Mouse (Mus musculus) lung, postnatal 36 days (tissue): Measurements from ENCODE around the gene Acr.

Source experiments
- DNase-seq: peaks from one replicate; pipeline ENCODE4 v3.0.0; 2022; ENCODE audit warnings: mixed read lengths

The Acr gene

GRCm38 (mm10) chr15:89568114-89568513 lies at the start of gene Acr:
TSS of gene Acr (plus strand) at chr15:89568326.
- DNase-seq: no peak

GRCm38 (mm10) chr15:89521951-89522350 lies 46.2 kb upstream of the Acr start:
- no peak for DNase-seq

- DNase-seq: no peak
These were observed 45.4 kb upstream of the Acr start for GRCm38 (mm10) chr15:89522566-89523282.

- DNase-seq: no peak
These were observed 44.8 kb upstream of the Acr start for GRCm38 (mm10) chr15:89523283-89523832.

- DNase-seq: no peak
These were observed 44.0 kb upstream of the Acr start for GRCm38 (mm10) chr15:89524001-89524571.

- DNase-seq: no peak
These were observed 43.3 kb upstream of the Acr start for GRCm38 (mm10) chr15:89524611-89525415.

GRCm38 (mm10) chr15:89525464-89525863 lies 42.7 kb upstream of the Acr start:
- no peak for DNase-seq

GRCm38 (mm10) chr15:89525896-89526295 lies 42.2 kb upstream of the Acr start:
- DNase-seq: peak; percentile 23

- DNase-seq: no peak
These were observed 41.3 kb upstream of the Acr start for GRCm38 (mm10) chr15:89526776-89527325.

GRCm38 (mm10) chr15:89527466-89527865 lies 40.7 kb upstream of the Acr start:
- no peak for DNase-seq

GRCm38 (mm10) chr15:89528201-89528850 lies 39.8 kb upstream of the Acr start:
- peak; percentile 23 for DNase-seq

- DNase-seq: no peak
These were observed 39.2 kb upstream of the Acr start for GRCm38 (mm10) chr15:89528923-89529322.

- DNase-seq: peak; percentile 64
These were observed 37.8 kb upstream of the Acr start for GRCm38 (mm10) chr15:89530336-89530735.

- no peak for DNase-seq
These were observed 36.7 kb upstream of the Acr start for GRCm38 (mm10) chr15:89531399-89531798.

GRCm38 (mm10) chr15:89532026-89532923 lies 35.9 kb upstream of the Acr start:
- no peak for DNase-seq

- no peak for DNase-seq
These were observed 34.9 kb upstream of the Acr start for GRCm38 (mm10) chr15:89532924-89533842.

GRCm38 (mm10) chr15:89533843-89534207 lies 34.3 kb upstream of the Acr start:
- DNase-seq: no peak

GRCm38 (mm10) chr15:89544171-89544570 lies 24.0 kb upstream of the Acr start:
- no peak for DNase-seq

GRCm38 (mm10) chr15:89547321-89547720 lies 20.8 kb upstream of the Acr start:
- DNase-seq: no peak

- no peak for DNase-seq
These were observed 20.1 kb upstream of the Acr start for GRCm38 (mm10) chr15:89547824-89548601.
